Comparison of ENCODE assay signal across 10 mouse cellular contexts in the genomic region with DNA sequence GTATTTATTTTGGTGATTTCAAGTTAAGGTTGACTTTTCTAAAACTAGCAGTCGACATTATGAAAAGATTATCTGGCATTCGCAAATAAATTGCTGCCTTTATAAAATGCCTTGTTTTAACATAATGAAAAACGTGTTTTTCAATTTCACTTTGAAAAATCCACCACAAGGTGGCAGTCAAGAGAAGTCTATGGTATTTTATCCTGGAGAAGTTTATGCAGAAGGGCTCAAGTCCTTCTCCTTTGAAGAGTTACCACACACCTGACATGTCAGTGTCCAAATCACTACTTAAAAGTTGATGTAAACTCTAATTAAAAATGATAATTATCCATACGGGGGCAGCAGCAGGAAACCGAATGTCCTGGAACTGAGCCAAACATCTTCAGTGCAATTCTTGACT.
DNase-seq lines count a peak whose midpoint lies in the region; ATAC-seq and TF ChIP-seq lines count a peak whose summit lies in the region.
"Had no signal": no experiment of that assay in that cellular context is flagged by ENCODE, and none has a peak within 500 bp of the region (broad histone marks: within the 10 kb centered on the region; RNA-seq: fewer than 3 reads in every experiment).

No protein-coding gene starts in this region.

- H3K27me3 ChIP-seq in embryonic facial prominence, embryonic 11.5 days (ENCODE audit: control insufficient read depth, insufficient read depth, low read length), result no peaks in the 10 kb centered on the region
- no peaks in the 10 kb centered on the region for H3K27me3 ChIP-seq in embryonic facial prominence, embryonic 10.5 days (replicated peaks; ENCODE audit: low read depth, poor library complexity, severe bottlenecking)
- no peaks in the 10 kb centered on the region for H3K27me3 ChIP-seq in liver, postnatal 0 days (ENCODE audit: insufficient read depth, low read length)
- no peaks in the 10 kb centered on the region for H3K27me3 ChIP-seq in heart, embryonic 12.5 days (replicated peaks)
- H3K27me3 ChIP-seq: heart, embryonic 13.5 days; lung, embryonic 15.5 days had no signal

- no peaks in the 10 kb centered on the region for H3K4me1 ChIP-seq in embryonic facial prominence, embryonic 11.5 days (ENCODE audit: control insufficient read depth, insufficient read depth, low read length)
- no peaks in the 10 kb centered on the region for H3K4me1 ChIP-seq in embryonic facial prominence, embryonic 10.5 days
- no peaks in the 10 kb centered on the region for H3K4me1 ChIP-seq in liver, postnatal 0 days (ENCODE audit: insufficient read depth)
- no peaks in the 10 kb centered on the region for H3K4me1 ChIP-seq in heart, embryonic 12.5 days (replicated peaks)
- H3K4me1 ChIP-seq: heart, embryonic 13.5 days; lung, embryonic 15.5 days had no signal

- H3K9me3 ChIP-seq in embryonic facial prominence, embryonic 11.5 days (replicated peaks; ENCODE audit: control insufficient read depth, low read length), result no peaks in the 10 kb centered on the region
- H3K9me3 ChIP-seq in embryonic facial prominence, embryonic 10.5 days, result no peaks in the 10 kb centered on the region
- H3K9me3 ChIP-seq in liver, postnatal 0 days (ENCODE audit: low read length), result no peaks in the 10 kb centered on the region
- H3K9me3 ChIP-seq in heart, embryonic 12.5 days (replicated peaks), result no peaks in the 10 kb centered on the region
- H3K9me3 ChIP-seq: heart, embryonic 13.5 days; lung, embryonic 15.5 days had no signal

- no peak overlapping the region for H3K4me3 ChIP-seq in embryonic facial prominence, embryonic 11.5 days (ENCODE audit: low read depth, low read length)
- no peak overlapping the region for H3K4me3 ChIP-seq in embryonic facial prominence, embryonic 10.5 days
- H3K4me3 ChIP-seq in liver, postnatal 0 days (ENCODE audit: low read depth, low read length), result no peak overlapping the region
- H3K4me3 ChIP-seq in heart, embryonic 12.5 days, result no peak overlapping the region
- H3K4me3 ChIP-seq: heart, embryonic 13.5 days; lung, embryonic 15.5 days had no signal

- H3K9ac ChIP-seq in embryonic facial prominence, embryonic 11.5 days (replicated peaks; ENCODE audit: low read length), result no peak overlapping the region
- H3K9ac ChIP-seq in liver, postnatal 0 days (replicated peaks), result no peak overlapping the region
- no peak overlapping the region for H3K9ac ChIP-seq in heart, embryonic 12.5 days
- H3K9ac ChIP-seq: heart, embryonic 13.5 days; lung, embryonic 15.5 days had no signal

- TF ChIP-seq CTCF in liver, postnatal 0 days (IDR thresholded peaks at IDR 0.05; ENCODE audit: low read depth), result peak; percentile 57

- H3K4me2 ChIP-seq in embryonic facial prominence, embryonic 11.5 days (ENCODE audit: low read depth, low read length), result no peak overlapping the region
- H3K4me2 ChIP-seq in liver, postnatal 0 days (ENCODE audit: low read depth, low read length), result peak overlapping the region; percentile 32; the same call in 1 of the 2 replicates
- H3K4me2 ChIP-seq in heart, embryonic 12.5 days, result no peak overlapping the region
- H3K4me2 ChIP-seq: heart, embryonic 13.5 days; lung, embryonic 15.5 days had no signal

- no peak overlapping the region for H3K27ac ChIP-seq in embryonic facial prominence, embryonic 11.5 days (replicated peaks; ENCODE audit: low read depth, low read length)
- no peak overlapping the region for H3K27ac ChIP-seq in embryonic facial prominence, embryonic 10.5 days (replicated peaks)
- H3K27ac ChIP-seq in liver, postnatal 0 days (ENCODE audit: low read depth), result no peak overlapping the region
- H3K27ac ChIP-seq in heart, embryonic 12.5 days (ENCODE audit: poor library complexity, severe bottlenecking), result no peak overlapping the region
- H3K27ac ChIP-seq: heart, embryonic 13.5 days; lung, embryonic 15.5 days had no signal

- no peak for ATAC-seq in embryonic facial prominence, embryonic 11.5 days (replicated peaks; ENCODE audit: insufficient number of reproducible peaks, low FRiP score, low TSS enrichment, low read depth)
- ATAC-seq in liver, postnatal 0 days, result no peak
- ATAC-seq in megakaryocyte progenitor cell, adult 5-6 weeks (replicated peaks; ENCODE audit: poor library complexity), result peak; percentile 85
- ATAC-seq in heart, embryonic 12.5 days (ENCODE audit: insufficient number of reproducible peaks, low FRiP score), result no peak

- H3K36me3 ChIP-seq in embryonic facial prominence, embryonic 11.5 days (replicated peaks; ENCODE audit: control insufficient read depth, insufficient read depth, low read depth, low read length), result no peaks in the 10 kb centered on the region
- no peaks in the 10 kb centered on the region for H3K36me3 ChIP-seq in embryonic facial prominence, embryonic 10.5 days (replicated peaks)
- no peaks in the 10 kb centered on the region for H3K36me3 ChIP-seq in liver, postnatal 0 days (replicated peaks; ENCODE audit: insufficient read depth, low read length)
- no peaks in the 10 kb centered on the region for H3K36me3 ChIP-seq in heart, embryonic 12.5 days
- H3K36me3 ChIP-seq: heart, embryonic 13.5 days; lung, embryonic 15.5 days had no signal

- WGBS in embryonic facial prominence, embryonic 11.5 days, result 15% methylated on average over 5 of the region's 5 CpGs
- 15% methylated on average over 5 of the region's 5 CpGs for WGBS in embryonic facial prominence, embryonic 10.5 days
- 17% methylated on average over 5 of the region's 5 CpGs for WGBS in liver, postnatal 0 days (ENCODE audit: insufficient replicate concordance)
- WGBS in heart, embryonic 12.5 days, result 13% methylated on average over 5 of the region's 5 CpGs

- DNase-seq in embryonic facial prominence, embryonic 11.5 days (ENCODE audit: low spot score), result peak; percentile 75
- no peak for DNase-seq in embryonic facial prominence, embryonic 10.5 days (ENCODE audit: low spot score)
- DNase-seq in liver, postnatal 0 days, result no peak
- no peak for DNase-seq in liver
- peak; percentile 79 for DNase-seq in embryo, embryonic 10.5 days (ENCODE audit: low spot score)
- no peak for DNase-seq in urinary bladder, postnatal 14 days (ENCODE audit: low spot score)

- TF ChIP-seq EP300 in liver, postnatal 0 days (IDR thresholded peaks at IDR 0.05; ENCODE audit: low read depth), result no peak

Comparison
In these comparisons a context has a peak if more than half of its experiments do, and no peak if none do; other contexts are left out.
1. DNase-seq: peak in embryonic facial prominence, embryonic 11.5 days (single experiment) and embryo, embryonic 10.5 days (single experiment); none in embryonic facial prominence, embryonic 10.5 days (single experiment), liver, postnatal 0 days (single experiment), liver (single experiment) and urinary bladder, postnatal 14 days (single experiment).